Mouse (Mus musculus) A20 (cell line): ENCODE measurements around the gene Adh6b.

ENCODE experiments used
- DNase-seq: peaks from one replicate; pipeline ENCODE4 v3.0.0-alpha.2; 2011; ENCODE audit warnings: low read depth, low spot score

Adh6b gene

GRCm38 (mm10) chr3:138341471-138341870 is at the start of gene Adh6b:
Gene Adh6b (plus strand): TSS chr3:138341775.
- no peak for DNase-seq

- DNase-seq, result no peak
These were observed 48.2 kb upstream of the Adh6b start for GRCm38 (mm10) chr3:138293298-138293895.

- DNase-seq, result no peak
These were observed 41.4 kb upstream of the Adh6b start for GRCm38 (mm10) chr3:138300130-138300529.

GRCm38 (mm10) chr3:138302676-138303075 is 38.9 kb upstream of the Adh6b start:
- DNase-seq, result no peak

GRCm38 (mm10) chr3:138303771-138304488 is 37.6 kb upstream of the Adh6b start:
- no peak for DNase-seq

GRCm38 (mm10) chr3:138304489-138304871 is 37.1 kb upstream of the Adh6b start:
- no peak for DNase-seq

GRCm38 (mm10) chr3:138305486-138306289 is 35.9 kb upstream of the Adh6b start:
- DNase-seq, result no peak

- DNase-seq, result no peak
These were observed 35.3 kb upstream of the Adh6b start for GRCm38 (mm10) chr3:138306290-138306683.

GRCm38 (mm10) chr3:138309910-138310309 is 31.7 kb upstream of the Adh6b start:
- no peak for DNase-seq

GRCm38 (mm10) chr3:138311015-138311414 is 30.6 kb upstream of the Adh6b start:
- no peak for DNase-seq

GRCm38 (mm10) chr3:138312965-138313364 is 28.6 kb upstream of the Adh6b start, which contains the start of gene Adh6a:
Gene Adh6a (plus strand): TSS chr3:138313286.
- no peak for DNase-seq

GRCm38 (mm10) chr3:138316908-138317472 is 24.6 kb upstream of the Adh6b start:
- DNase-seq, result no peak

GRCm38 (mm10) chr3:138325001-138325400 is 16.6 kb upstream of the Adh6b start:
- no peak for DNase-seq

- no peak for DNase-seq
These were observed 16.1 kb upstream of the Adh6b start for GRCm38 (mm10) chr3:138325466-138325865.

- no peak for DNase-seq
These were observed 7.7 kb upstream of the Adh6b start for GRCm38 (mm10) chr3:138333910-138334309.

GRCm38 (mm10) chr3:138334320-138334719 is 7.3 kb upstream of the Adh6b start:
- DNase-seq, result no peak

GRCm38 (mm10) chr3:138335566-138335965 is 6.0 kb upstream of the Adh6b start:
- no peak for DNase-seq

GRCm38 (mm10) chr3:138336104-138336754 is 5.3 kb upstream of the Adh6b start:
- no peak for DNase-seq

GRCm38 (mm10) chr3:138347041-138347440 is 5.5 kb downstream of the Adh6b start:
- DNase-seq, result no peak

- no peak for DNase-seq
These were observed 10.6 kb downstream of the Adh6b start for GRCm38 (mm10) chr3:138352012-138352809.

GRCm38 (mm10) chr3:138358856-138359255 is 17.3 kb downstream of the Adh6b start:
- DNase-seq, result no peak
